Mouse (Mus musculus) heart, postnatal 25 days (tissue): Measurements from ENCODE around the gene Gtf2h3. TPM values are rescaled to one million over a fixed set of nuclear protein-coding genes. Genes with fewer than 3 reads are reported as not detected.
"Not testable (repeated sequence)": the region's sequence is repeated elsewhere in the genome, so short reads cannot be mapped to it uniquely, and the experiment has no call there.

Source experiments
- DNase-seq: peaks from one replicate; pipeline ENCODE4 v3.0.0; 2022; ENCODE audit warnings: low spot score
- intact Hi-C: fragments of 180-260 bp; cut with DNase I; formaldehyde crosslinking; loops from one replicate; pipeline ENCODE4 v1.15.1; 2025
- total RNA-seq, 2 experiments: library from RNA; stranded (reverse); gene quantifications; 2 replicates each; pipeline ENCODE4 v1.2.3; 2021

The Gtf2h3 gene
- total RNA-seq, 2 experiments from 2014 or later = 19.8 to 22.6 TPM

- intact Hi-C loops = no loop called here
- DNase-seq = no peak
Measured at GRCm38 (mm10) chr5:124629641-124630040, 50.7 kb downstream of the Gtf2h3 start.

- intact Hi-C loops = no loop called here
- DNase-seq = no peak
Measured at GRCm38 (mm10) chr5:124631685-124632084, 52.7 kb downstream of the Gtf2h3 start.

GRCm38 (mm10) chr5:124632461-124632860, 53.5 kb downstream of the Gtf2h3 start:
- intact Hi-C loops = no loop called here
- DNase-seq = no peak

- intact Hi-C loops = no loop called here
- DNase-seq = no peak
Measured at GRCm38 (mm10) chr5:124633425-124633824, 54.5 kb downstream of the Gtf2h3 start.

- intact Hi-C loops, DNase-seq: not testable (repeated sequence)
Measured at GRCm38 (mm10) chr5:124635068-124635467, 56.1 kb downstream of the Gtf2h3 start.

- intact Hi-C loops = no loop called here
- DNase-seq = no peak
Measured at GRCm38 (mm10) chr5:124636139-124636538, 57.2 kb downstream of the Gtf2h3 start.

GRCm38 (mm10) chr5:124636694-124637093, 57.8 kb downstream of the Gtf2h3 start:
- intact Hi-C loops = no loop called here
- DNase-seq = no peak

GRCm38 (mm10) chr5:124637300-124637699, 58.4 kb downstream of the Gtf2h3 start:
- intact Hi-C loops = no loop called here
- DNase-seq = no peak

GRCm38 (mm10) chr5:124637836-124638235, 58.9 kb downstream of the Gtf2h3 start:
- DNase-seq = no peak
- intact Hi-C loops = no loop called here

Other genes starting within 250 kb of the Gtf2h3 start
- gene Cdk2ap1, start 216.1 kb upstream of the Gtf2h3 start, total RNA-seq = 100 to 1,000 TPM; 159 to 181 TPM
- gene Sbno1, start 153.1 kb upstream of the Gtf2h3 start, total RNA-seq = 10 to 100 TPM; 63.9 to 68.9 TPM
- 100 to 1,000 TPM; 221 to 226 TPM for gene Kmt5a, start 139.2 kb upstream of the Gtf2h3 start, total RNA-seq
- 1 to 10 TPM; 7.9 to 9.4 TPM for gene Rilpl2, start 100.8 kb upstream of the Gtf2h3 start, total RNA-seq
- 10 to 100 TPM; 10.0 to 12.7 TPM for gene Snrnp35, start 96.0 kb upstream of the Gtf2h3 start, total RNA-seq
- 100 to 1,000 TPM; 191 to 222 TPM for gene Rilpl1, start 47.7 kb upstream of the Gtf2h3 start, total RNA-seq
- 100 to 1,000 TPM; 165 to 178 TPM for gene Tmed2, start 38.4 kb upstream of the Gtf2h3 start, total RNA-seq
- 1 to 10 TPM; 5.4 to 6.0 TPM for gene Ddx55, start 26.3 kb upstream of the Gtf2h3 start, total RNA-seq
- gene Eif2b1, start within 50 bp of the Gtf2h3 start, total RNA-seq = 10 to 100 TPM; 27.8 to 33.3 TPM
- gene Atp6v0a2, start 49.4 kb downstream of the Gtf2h3 start, total RNA-seq = 10 to 100 TPM; 52.2 to 52.3 TPM
- under 1 TPM; 0.03 to 0.06 TPM for gene Dnah10, start 145.9 kb downstream of the Gtf2h3 start, total RNA-seq